Mouse (Mus musculus) neural tube, embryonic 13.5 days (tissue): Measurements from ENCODE around the gene Slc25a30. TPM values are rescaled to one million over a fixed set of nuclear protein-coding genes. Genes with fewer than 3 reads are reported as not detected.

ENCODE experiments used
- ATAC-seq: fragments of 200-750 bp; cut with Nextera tagmentation; 2 replicates; pipeline ENCODE4 v1.8.0; 2017; ENCODE audit warnings: low read depth, mild to moderate bottlenecking, moderate TSS enrichment, moderate library complexity
- H3K27ac ChIP-seq: fragments of 300-500 bp; sonication (generic); replicated peaks from 2 replicates; pipeline ENCODE4 v1.5.1; 2015; ENCODE audit warnings: moderate library complexity, mild to moderate bottlenecking, inconsistent platforms
- H3K27me3 ChIP-seq: fragments of 300-500 bp; sonication (generic); 2 replicates; pipeline ENCODE4 v1.6.1; 2015; ENCODE audit warnings: mild to moderate bottlenecking, inconsistent platforms
- H3K36me3 ChIP-seq: fragments of 300-500 bp; sonication (generic); 2 replicates; pipeline ENCODE4 v1.6.1; 2015; ENCODE audit warnings: mild to moderate bottlenecking, inconsistent platforms
- H3K4me1 ChIP-seq: fragments of 300-500 bp; sonication (generic); replicated peaks from 2 replicates; pipeline ENCODE4 v1.6.1; 2015; ENCODE audit warnings: inconsistent platforms
- H3K4me2 ChIP-seq: fragments of 300-500 bp; sonication (generic); 2 replicates; pipeline ENCODE4 v1.6.1; 2015; ENCODE audit warnings: inconsistent platforms, mild to moderate bottlenecking, moderate library complexity
- H3K4me3 ChIP-seq: fragments of 300-500 bp; sonication (generic); 2 replicates; pipeline ENCODE4 v1.5.1; 2015; ENCODE audit warnings: mild to moderate bottlenecking, inconsistent platforms
- H3K9ac ChIP-seq: fragments of 300-500 bp; sonication (generic); 2 replicates; pipeline ENCODE4 v1.6.1; 2015; ENCODE audit warnings: moderate library complexity, mild to moderate bottlenecking, inconsistent platforms
- H3K9me3 ChIP-seq: fragments of 300-500 bp; sonication (generic); 2 replicates; pipeline ENCODE4 v1.6.1; 2016; ENCODE audit warnings: inconsistent platforms
- WGBS: fragments of 180-500 bp; shearing (Covaris S2); methylation state at CpG from one replicate; pipeline ENCODE4 v1.1.7; 2015; 5-methylcytosine and 5-hydroxymethylcytosine counted together
- polyA plus RNA-seq: library from polyadenylated mRNA; unstranded; fragments of >200 nt; fragmentation: Nextera tagmentation; extraction: Ambion mirVana; gene quantifications from 2 replicates; pipeline ENCODE4 v1.2.1, GENCODE M21; 2015

The Slc25a30 gene
- polyA plus RNA-seq, 1 experiment from 2014 or later, result 10.2 TPM

- WGBS, result 70% methylated on average over 3 of the region's 3 CpGs
Observed at GRCm38 (mm10) chr14:75826851-75827410, 40.1 kb upstream of the Slc25a30 start.

DNA sequence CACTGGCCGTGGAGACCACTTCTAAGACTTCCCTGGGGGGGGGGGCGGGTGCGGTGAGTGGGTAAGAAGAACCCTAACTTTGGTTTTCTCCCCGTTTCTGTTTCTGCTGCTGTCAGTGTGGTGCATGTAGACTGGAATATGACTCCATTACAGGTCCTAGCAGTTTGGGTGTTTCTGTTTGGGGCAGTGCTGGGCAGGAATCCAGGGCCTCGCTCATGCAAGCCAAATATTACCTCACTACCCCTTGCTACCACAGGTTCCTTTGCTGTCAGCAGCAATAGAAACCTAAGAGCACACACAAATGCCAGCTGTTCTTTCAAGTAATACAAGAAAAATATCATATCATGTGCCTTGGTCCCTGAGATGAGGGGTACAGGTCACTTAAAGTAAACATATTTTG, 33.2 kb upstream of the Slc25a30 start:
- Histone ChIP-seq H3K4me2 (no peak overlapping the region), H3K9me3 (no peaks in the 10 kb centered on the region), H3K36me3 (no peaks in the 10 kb centered on the region), H3K4me3 (no peak overlapping the region), H3K4me1 (no peaks in the 10 kb centered on the region), H3K27me3 (no peaks in the 10 kb centered on the region), H3K27ac (no peak overlapping the region), H3K9ac (no peak overlapping the region)
- ATAC-seq, result no peak
- WGBS, result 85% methylated on average over 5 of the region's 5 CpGs

More at GRCm38 (mm10) chr14:75826851-75827410, 40.1 kb upstream of the Slc25a30 start:
- ATAC-seq, result no peak
- H3K27me3 ChIP-seq, result peaks cover 20% of the 10 kb centered on the region
- H3K4me3 ChIP-seq, result no peak overlapping the region
- H3K4me2 ChIP-seq, result no peak overlapping the region
- no peaks in the 10 kb centered on the region for H3K36me3 ChIP-seq
- H3K4me1 ChIP-seq, result peaks cover 12% of the 10 kb centered on the region
- H3K9me3 ChIP-seq, result no peaks in the 10 kb centered on the region
- H3K27ac ChIP-seq, result no peak overlapping the region
- H3K9ac ChIP-seq, result no peak overlapping the region

DNA sequence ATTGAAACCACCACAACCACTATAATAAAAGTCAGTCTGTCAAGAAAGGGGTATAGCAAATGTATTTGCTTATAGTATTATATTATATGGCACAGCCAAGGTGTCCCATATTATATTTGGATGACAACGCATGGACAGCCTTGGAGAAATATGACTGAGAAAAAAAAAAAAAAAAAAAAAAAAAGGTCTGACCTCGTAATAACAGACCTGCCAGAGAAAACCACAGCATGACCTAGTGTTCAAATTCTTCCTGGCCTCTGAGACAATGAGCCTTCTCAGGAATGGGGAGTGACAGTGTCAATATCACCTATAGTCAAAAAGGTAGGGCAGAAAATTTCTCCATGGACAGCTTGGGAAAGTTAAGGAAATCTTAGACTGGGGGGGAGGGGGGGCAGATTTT, 32.5 kb upstream of the Slc25a30 start:
- Histone ChIP-seq H3K36me3 (no peaks in the 10 kb centered on the region), H3K4me1 (no peaks in the 10 kb centered on the region), H3K4me3 (no peak overlapping the region), H3K9ac (no peak overlapping the region), H3K9me3 (no peaks in the 10 kb centered on the region), H3K4me2 (no peak overlapping the region), H3K27me3 (no peaks in the 10 kb centered on the region), H3K27ac (no peak overlapping the region)
- ATAC-seq, result no peak
- 87% methylated on average over 2 of the region's 2 CpGs for WGBS

DNA sequence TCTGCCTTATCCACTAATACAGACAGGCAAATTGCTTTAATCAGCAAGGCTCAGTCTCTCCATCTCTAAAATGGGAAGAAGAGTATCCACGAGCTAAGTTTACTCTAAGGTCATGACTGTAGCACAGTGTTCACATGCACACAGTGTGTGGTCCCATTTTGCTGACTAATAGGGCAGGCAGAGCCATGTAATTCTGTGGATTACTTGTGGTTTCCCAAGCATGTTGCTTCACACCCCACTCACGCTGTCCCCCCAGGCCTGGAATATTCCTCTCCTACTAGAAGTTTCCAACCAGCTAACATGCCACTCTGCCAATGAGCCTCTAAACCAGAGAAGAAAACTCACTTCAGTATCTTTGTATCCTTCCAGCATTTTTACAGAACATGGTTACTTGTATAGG, 31.7 kb upstream of the Slc25a30 start:
- ATAC-seq, result no peak
- Histone ChIP-seq H3K9ac (no peak overlapping the region), H3K27me3 (no peaks in the 10 kb centered on the region), H3K36me3 (no peaks in the 10 kb centered on the region), H3K4me2 (no peak overlapping the region), H3K4me1 (no peaks in the 10 kb centered on the region), H3K9me3 (no peaks in the 10 kb centered on the region), H3K27ac (no peak overlapping the region), H3K4me3 (no peak overlapping the region)
- WGBS, result 93% methylated on average over 2 of the region's 2 CpGs

GRCm38 (mm10) chr14:75809931-75810330, 23.1 kb upstream of the Slc25a30 start:
- no peak overlapping the region for H3K27ac ChIP-seq
- no peaks in the 10 kb centered on the region for H3K27me3 ChIP-seq
- no peak for ATAC-seq

DNA sequence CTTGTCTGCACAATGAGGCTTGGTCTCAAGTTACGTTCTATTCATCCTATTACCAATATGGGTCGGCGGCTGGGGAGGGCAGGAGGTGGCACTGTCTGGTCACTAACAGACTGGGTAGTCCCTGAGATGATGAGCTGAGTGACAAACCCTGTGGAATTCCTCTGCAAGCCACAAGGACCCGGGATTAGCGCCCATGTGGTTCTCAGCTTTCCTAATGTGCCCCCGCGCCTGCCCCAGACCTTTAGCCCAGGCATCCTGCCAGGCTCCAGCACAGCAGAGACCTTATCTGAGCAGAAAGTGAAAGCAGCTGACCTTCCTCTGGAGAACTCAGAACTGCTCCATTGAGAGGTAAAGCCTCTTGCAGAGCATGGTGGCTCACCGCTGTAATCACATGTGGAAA, 21.0 kb upstream of the Slc25a30 start:
- H3K4me1 ChIP-seq, result no peaks in the 10 kb centered on the region
- H3K4me2 ChIP-seq, result no peak overlapping the region
- no peaks in the 10 kb centered on the region for H3K36me3 ChIP-seq
- no peak overlapping the region for H3K4me3 ChIP-seq
- H3K9me3 ChIP-seq, result no peaks in the 10 kb centered on the region
- no peak overlapping the region for H3K9ac ChIP-seq
- 69% methylated on average over 8 of the region's 8 CpGs for WGBS
- ATAC-seq, result no peak
- no peaks in the 10 kb centered on the region for H3K27me3 ChIP-seq
- no peak overlapping the region for H3K27ac ChIP-seq

More at GRCm38 (mm10) chr14:75809931-75810330, 23.1 kb upstream of the Slc25a30 start:
- Histone ChIP-seq H3K4me2 (no peak overlapping the region), H3K4me1 (no peaks in the 10 kb centered on the region), H3K9ac (no peak overlapping the region), H3K36me3 (no peaks in the 10 kb centered on the region), H3K4me3 (no peak overlapping the region), H3K9me3 (no peaks in the 10 kb centered on the region)
- 76% methylated on average over 6 of the region's 6 CpGs for WGBS

GRCm38 (mm10) chr14:75797769-75798386, 11.0 kb upstream of the Slc25a30 start:
- H3K9ac ChIP-seq, result no peak overlapping the region
- no peak overlapping the region for H3K4me3 ChIP-seq
- H3K9me3 ChIP-seq, result no peaks in the 10 kb centered on the region
- 38% methylated on average over 5 of the region's 5 CpGs for WGBS
- ATAC-seq, result no peak
- no peaks in the 10 kb centered on the region for H3K36me3 ChIP-seq
- H3K4me2 ChIP-seq, result no peak overlapping the region
- no peak overlapping the region for H3K27ac ChIP-seq
- no peaks in the 10 kb centered on the region for H3K4me1 ChIP-seq
- no peaks in the 10 kb centered on the region for H3K27me3 ChIP-seq

DNA sequence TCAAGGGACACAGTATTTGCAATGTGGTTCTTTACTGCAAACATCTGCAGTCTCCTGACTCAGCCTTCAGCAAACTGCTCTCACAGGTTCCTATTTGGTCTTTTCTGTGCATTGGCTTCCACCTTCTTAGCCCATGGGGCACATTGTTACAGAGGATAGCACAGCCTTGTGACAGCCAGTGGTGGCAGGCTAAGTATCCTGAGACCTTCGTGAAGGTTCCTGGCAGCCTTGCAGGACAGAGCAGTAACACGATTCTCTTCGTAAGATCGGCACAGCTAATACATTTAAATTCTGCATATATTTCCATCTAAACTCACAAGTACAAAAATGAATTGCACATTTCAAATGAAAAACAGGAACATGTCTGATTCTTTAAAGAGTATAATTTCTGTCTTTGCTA, 9.1 kb upstream of the Slc25a30 start:
- 91% methylated on average over 4 of the region's 4 CpGs for WGBS
- no peak overlapping the region for H3K9ac ChIP-seq
- ATAC-seq, result no peak

GRCm38 (mm10) chr14:75794726-75795125, 7.9 kb upstream of the Slc25a30 start:
- Histone ChIP-seq H3K4me3 (no peak overlapping the region), H3K4me2 (no peak overlapping the region), H3K4me1 (no peaks in the 10 kb centered on the region), H3K9ac (no peak overlapping the region), H3K9me3 (no peaks in the 10 kb centered on the region), H3K27ac (no peak overlapping the region), H3K27me3 (0 out of 2 replicates have a peak, but pooled peaks cover 3% of the 10 kb centered on the region), H3K36me3 (no peaks in the 10 kb centered on the region)
- 78% methylated on average over 5 of the region's 5 CpGs for WGBS
- no peak for ATAC-seq

More for the DNA sequence above, 9.1 kb upstream of the Slc25a30 start:
- Histone ChIP-seq H3K27ac (no peak overlapping the region), H3K4me2 (no peak overlapping the region), H3K9me3 (no peaks in the 10 kb centered on the region), H3K4me3 (no peak overlapping the region), H3K4me1 (no peaks in the 10 kb centered on the region), H3K36me3 (no peaks in the 10 kb centered on the region), H3K27me3 (no peaks in the 10 kb centered on the region)

DNA sequence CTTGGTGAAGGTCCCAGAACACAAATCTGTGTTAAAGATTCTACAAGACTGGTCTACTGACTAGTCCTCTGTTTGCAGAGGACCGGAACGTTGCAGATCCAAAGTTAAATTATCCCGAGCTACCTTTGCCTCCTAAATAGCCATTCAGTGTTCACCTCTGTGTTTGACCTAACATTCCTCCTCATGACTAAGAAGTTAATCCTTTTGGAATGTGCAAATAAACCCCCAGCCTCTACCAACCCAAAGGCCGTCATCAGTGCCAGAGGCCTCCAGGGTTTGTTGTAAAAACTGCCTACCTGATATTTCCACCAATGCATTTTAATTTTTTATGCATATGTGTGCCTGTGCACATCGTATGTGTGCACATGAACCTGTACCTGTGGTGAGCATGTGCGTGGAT, 7.5 kb upstream of the Slc25a30 start:
- Histone ChIP-seq H3K36me3 (no peaks in the 10 kb centered on the region), H3K4me1 (no peaks in the 10 kb centered on the region), H3K4me3 (no peak overlapping the region), H3K4me2 (no peak overlapping the region), H3K9ac (no peak overlapping the region), H3K27me3 (peaks cover 5% of the 10 kb centered on the region; the same call in 1 of the 2 replicates), H3K9me3 (no peaks in the 10 kb centered on the region), H3K27ac (no peak overlapping the region)
- WGBS, result 92% methylated on average over 6 of the region's 6 CpGs
- no peak for ATAC-seq

DNA sequence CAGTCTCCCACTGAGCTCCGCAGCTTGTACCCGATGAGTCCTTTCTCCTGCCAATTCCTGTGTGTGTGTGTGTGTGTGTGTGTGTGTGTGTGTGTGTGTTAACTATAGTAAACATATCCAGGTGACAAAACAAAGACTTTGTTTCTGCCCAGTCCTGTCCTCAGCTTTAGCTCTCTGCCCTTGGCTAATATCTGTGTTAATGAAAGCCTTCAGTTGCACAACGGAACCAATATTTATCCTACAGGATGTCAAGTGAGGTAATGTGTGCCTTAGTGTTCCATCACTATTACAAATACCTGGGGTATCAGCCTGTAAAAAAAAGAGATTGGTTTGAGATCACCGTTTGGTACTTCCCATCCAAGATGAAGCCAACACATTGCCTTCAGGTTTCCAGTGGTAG, 6.3 kb upstream of the Slc25a30 start:
- H3K4me1 ChIP-seq, result no peaks in the 10 kb centered on the region
- no peak overlapping the region for H3K27ac ChIP-seq
- H3K4me2 ChIP-seq, result no peak overlapping the region
- WGBS, result 94% methylated on average over 4 of the region's 4 CpGs
- H3K27me3 ChIP-seq, result peaks cover 17% of the 10 kb centered on the region
- H3K36me3 ChIP-seq, result no peaks in the 10 kb centered on the region
- no peak overlapping the region for H3K4me3 ChIP-seq
- no peaks in the 10 kb centered on the region for H3K9me3 ChIP-seq
- H3K9ac ChIP-seq, result no peak overlapping the region
- no peak for ATAC-seq

DNA sequence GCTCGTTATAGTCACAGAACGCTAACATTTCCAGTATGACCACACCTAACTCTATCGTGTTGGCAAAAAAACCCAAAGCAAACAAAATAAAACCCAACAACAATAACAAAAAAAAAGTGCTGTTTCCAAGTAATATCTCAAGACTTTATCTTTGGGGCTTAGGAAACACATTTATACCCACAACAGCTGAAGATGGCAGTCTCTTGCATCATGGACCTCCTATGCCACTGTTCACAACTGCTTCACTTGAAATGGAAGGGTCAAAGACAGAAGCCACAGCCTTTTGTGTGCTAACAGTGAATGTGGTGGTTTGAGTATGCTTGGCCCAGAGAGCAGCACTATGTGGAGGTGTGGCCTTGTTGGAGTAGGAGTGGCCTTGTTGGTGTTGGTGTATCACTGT, 4.5 kb upstream of the Slc25a30 start:
- no peaks in the 10 kb centered on the region; the same call in 1 of the 2 replicates for H3K4me1 ChIP-seq
- no peak overlapping the region for H3K27ac ChIP-seq
- no peak overlapping the region for H3K9ac ChIP-seq
- no peaks in the 10 kb centered on the region for H3K9me3 ChIP-seq
- WGBS, result 89% methylated on average over 3 of the region's 3 CpGs
- no peak overlapping the region for H3K4me3 ChIP-seq
- peaks cover 22% of the 10 kb centered on the region for H3K27me3 ChIP-seq
- no peak overlapping the region for H3K4me2 ChIP-seq
- H3K36me3 ChIP-seq, result no peaks in the 10 kb centered on the region
- no peak for ATAC-seq
